Mouse (Mus musculus): ENCODE results near the gene Wdr70.
A peak's percentile ranks its signal among the peaks of the same experiment; 100 is the strongest.

Gene Wdr70

DNA sequence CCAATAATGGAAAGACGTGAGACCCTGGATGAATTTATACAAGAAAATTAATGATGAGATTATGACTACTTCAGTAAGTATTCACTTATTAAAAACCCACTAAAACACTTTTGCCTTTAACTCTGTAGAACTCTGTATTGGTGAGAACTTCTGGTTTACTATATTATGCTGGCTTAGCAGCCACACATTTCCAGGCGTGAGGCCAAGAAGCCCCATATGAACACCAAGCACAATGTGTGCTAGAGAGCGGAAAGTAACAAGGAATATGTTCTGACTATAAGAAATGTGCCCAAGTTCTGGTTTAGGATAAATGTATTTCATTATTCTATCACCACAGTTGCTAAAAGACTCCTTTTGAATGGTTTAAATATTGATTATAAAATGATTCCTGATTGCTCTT lies 68.4 kb downstream of the Wdr70 start:
- DNase-seq (ENCODE audit: low read depth, low spot score) = no peak

DNA sequence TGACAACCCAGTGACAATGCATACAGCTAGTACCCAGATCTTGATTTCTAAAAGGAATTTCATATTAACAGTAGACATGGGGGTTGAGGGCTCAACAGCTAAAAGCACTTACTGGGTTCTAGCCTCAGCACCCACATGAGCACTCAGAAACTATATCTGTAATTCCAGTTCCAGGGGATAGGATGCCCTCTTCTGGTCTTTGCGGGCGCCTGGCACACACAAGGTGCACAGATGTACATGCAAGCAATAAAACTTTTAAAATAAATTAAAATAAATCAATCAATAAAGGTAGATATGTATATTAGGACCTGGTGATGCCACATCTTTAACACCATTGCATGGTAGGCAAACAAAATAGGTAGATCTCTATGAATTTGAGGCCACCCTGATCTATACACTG lies 71.5 kb downstream of the Wdr70 start:
- no peak for DNase-seq (ENCODE audit: low read depth, low spot score)

DNA sequence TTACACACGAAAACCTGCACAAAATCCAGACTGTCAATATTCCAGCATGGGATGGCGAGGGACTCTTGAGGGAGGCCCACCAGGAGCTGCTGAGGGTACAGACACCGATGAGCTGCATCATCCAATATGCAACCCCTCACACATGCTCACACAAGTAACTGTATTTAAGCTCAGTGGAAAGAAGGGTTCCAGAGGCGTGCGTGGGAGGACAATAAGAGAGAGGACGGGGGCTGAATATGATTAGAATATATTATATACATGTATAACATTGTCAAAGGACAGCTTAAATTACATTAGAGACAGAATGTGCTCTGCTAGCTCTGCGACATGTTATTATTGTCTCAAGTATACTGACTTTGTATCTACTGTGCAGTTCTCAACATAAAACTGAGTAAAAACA lies 87.6 kb downstream of the Wdr70 start:
- DNase-seq (ENCODE audit: low read depth, low spot score) = no peak

DNA sequence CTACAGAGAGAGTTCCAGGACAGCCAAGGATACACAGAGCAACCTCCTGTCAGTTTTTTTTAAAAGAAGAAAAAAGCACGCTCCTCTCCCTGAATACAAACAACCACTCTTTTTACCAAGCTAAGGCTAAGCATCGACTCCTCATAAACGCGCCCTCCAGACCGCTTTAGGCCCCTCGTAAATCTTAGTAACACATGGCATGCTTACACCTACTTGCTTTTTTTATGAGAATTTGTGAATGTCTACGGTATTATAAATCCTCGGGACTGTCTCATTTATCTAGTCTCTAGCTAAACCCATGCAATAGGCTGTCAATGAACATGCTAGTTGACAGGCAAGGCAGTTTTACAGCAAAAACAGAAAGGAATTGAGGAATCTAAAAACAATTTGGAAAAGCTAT lies 91.6 kb downstream of the Wdr70 start:
- no peak for DNase-seq (ENCODE audit: low read depth, low spot score)

DNA sequence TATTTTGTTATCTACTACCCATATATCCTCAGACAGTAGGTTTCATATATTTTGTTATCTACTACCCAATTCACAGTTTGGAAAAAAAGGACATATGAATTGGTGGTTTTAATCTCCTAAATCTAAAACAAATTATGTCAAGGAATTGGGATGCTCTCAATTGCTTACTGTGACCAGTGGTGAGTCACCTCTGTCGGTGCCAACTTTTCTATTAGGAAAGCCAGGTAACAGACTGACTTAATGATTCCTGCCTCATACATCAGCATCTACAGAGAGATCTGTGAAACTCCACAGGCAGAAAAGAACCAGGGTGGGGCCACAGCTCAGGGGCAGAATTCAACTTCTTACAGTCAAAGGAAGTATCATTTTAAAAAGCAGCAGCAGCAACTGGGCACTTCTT lies 93.0 kb downstream of the Wdr70 start:
- no peak for DNase-seq (ENCODE audit: low read depth, low spot score)

DNA sequence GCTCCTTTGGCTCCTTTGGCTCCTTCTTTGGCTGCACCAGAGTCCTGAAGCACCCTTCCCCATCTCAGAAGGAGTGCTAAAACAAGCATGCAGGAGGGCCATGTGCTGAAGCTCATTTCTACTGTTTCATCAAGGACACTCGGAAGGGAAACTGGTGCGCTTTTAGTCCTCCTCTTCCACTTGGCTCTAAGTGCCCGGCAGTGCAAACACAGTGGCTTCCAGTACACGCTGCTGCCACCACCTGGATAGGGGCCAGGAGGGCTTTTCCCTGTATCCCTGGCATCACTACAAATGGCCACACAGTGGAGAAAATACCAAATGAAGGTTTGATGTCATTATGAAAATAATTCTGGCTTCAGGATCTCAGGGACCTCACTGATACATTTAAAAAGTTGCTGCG lies 93.5 kb downstream of the Wdr70 start:
- DNase-seq (ENCODE audit: low read depth, low spot score) = no peak

DNA sequence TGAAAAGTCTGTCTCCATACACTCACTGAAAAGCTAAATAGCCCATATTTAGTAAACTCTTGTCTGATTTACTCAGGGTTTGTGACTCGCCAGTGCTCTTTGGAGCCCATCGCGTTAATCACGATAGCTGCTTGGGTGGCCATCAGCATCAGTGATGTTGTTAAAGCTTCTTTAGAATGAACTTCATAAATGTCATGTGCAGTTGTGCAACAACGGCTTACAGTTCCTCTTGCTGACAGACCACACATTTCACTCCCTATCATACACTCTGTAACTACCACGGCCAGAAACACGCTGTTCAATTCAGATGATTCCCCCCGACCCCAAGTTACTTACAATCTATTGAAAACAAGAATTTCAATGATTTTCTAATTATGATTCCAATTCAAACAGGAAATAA lies 95.2 kb downstream of the Wdr70 start:
- DNase-seq (ENCODE audit: low read depth, low spot score) = no peak

DNA sequence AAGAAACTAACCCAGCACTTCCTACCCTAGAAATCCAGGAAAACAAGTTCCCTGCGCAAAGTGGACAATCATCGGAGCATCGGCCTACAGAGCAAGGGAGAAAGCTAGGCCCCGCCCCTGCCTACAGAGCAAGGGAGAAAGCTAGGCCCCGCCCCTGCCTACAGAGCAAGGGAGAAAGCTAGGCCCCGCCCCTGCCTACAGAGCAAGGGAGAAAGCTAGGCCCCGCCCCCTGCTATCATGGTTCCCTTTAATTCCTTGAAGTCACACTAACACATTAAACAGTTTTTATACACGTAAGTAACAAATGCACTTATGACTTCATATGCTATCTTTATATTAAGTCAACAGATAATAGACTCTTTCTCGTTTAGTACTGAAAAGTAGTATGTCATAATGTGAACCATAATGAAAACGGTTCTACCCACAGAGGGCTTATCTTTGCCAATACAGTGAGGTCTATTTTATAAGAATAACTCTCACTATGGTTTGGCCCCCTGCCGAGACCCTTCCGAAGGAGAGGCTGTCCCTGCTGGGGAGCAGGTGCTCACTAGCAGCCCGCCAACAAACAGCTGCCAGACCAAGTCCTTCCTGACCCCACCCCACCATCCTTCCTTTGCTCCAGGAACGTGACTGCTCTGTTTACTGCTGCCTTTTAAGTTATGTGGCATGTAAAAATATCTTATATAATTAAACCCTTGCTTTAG lies 100.0 kb downstream of the Wdr70 start:
- no peak for DNase-seq (ENCODE audit: low read depth, low spot score)

DNA sequence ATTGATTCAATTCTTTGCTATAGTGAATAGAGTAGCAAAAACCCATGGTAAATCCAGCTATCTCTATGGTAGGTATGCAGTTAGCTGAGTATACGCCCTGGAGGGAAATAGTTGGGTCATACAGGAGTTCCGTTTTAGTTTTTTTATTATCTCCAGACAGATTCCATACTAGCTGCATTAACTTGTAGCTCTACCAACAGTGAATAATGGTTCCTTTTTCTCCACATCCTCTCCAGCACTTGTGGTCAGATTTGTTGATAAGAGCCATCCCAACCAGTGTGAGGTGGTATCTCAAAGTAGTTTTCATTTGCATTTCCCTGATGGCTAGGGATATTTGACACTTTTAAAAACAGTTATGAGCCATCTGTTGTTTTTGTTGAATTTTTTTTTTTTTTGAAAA lies 100.9 kb downstream of the Wdr70 start:
- DNase-seq (ENCODE audit: low read depth, low spot score) = no peak

DNA sequence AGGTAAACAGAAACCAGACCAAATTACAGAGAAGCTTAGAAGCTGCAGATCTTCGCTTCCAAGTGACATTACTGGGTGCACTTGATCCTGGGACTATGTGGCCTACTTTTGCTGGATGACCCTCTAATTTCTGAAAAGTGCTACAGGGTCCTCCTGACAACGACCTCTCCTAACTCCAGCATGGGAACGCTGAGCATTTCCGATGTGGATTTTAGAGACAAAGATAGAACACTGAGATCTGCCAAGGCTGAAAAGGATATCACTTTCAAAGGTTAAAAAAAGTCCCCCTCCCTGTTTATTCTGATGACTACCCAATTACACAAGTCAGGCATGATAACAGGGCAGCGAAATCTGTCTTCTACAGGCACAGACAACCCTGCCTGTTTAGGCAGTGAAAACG lies 105.3 kb downstream of the Wdr70 start:
- no peak for DNase-seq (ENCODE audit: low read depth, low spot score)

DNA sequence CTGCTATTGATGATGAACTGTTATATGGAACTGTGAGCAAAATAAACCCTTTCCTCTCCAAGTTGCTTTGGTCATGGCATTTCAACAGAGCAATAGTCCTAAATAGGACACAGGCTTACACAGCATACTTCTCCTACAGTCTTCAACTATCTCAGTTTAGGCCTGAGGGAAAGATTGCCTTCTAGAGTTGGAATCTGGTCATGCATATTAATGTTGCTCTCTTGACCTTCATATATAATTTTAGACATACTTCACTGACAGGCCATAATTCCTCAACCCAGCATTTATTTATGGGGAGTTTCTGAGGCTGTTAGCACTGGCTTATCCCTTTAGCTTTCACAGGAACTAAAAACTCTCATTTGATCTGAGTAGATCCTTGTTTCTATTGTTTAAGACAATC lies 108.9 kb downstream of the Wdr70 start:
- no peak for DNase-seq (ENCODE audit: low read depth, low spot score)

DNA sequence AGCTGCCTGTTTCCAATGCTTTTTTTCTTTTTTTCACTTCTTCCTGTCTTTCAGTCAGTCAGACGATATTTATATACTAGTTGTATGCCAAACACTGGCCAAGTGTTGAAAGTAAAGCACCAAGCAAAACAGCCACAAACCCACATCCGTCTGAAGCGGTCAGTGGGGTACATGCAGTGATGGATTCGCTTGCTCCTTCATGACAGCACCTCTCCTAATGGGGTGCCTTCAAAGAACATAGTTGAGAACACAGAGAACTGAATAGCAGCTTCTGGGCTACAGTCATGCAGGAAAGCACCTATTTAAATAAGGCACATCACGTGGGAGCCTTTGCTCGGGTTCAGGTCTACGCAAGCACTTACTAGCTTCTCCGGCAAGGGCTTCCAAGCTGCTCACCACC lies 111.6 kb downstream of the Wdr70 start:
- DNase-seq (ENCODE audit: low read depth, low spot score) = no peak

DNA sequence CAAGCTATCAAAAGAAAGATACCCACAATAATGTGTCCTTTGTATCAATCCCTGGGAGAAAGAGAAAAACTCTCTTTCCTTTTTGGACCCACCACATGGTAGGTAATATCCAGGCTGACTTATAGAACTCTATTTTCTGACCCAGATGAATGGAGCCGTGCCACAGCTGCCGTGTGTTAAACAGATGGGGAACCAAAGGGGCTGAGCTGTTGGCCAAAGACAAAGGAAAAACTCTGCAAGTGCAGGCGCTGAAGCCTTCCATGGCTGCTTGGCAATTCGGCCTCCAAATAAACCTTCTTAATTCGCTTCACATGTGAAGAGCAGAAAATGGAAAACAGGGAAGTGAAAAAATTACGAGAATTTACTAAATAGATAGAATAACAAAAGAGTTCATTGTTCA lies 112.7 kb downstream of the Wdr70 start:
- no peak for DNase-seq (ENCODE audit: low read depth, low spot score)

DNA sequence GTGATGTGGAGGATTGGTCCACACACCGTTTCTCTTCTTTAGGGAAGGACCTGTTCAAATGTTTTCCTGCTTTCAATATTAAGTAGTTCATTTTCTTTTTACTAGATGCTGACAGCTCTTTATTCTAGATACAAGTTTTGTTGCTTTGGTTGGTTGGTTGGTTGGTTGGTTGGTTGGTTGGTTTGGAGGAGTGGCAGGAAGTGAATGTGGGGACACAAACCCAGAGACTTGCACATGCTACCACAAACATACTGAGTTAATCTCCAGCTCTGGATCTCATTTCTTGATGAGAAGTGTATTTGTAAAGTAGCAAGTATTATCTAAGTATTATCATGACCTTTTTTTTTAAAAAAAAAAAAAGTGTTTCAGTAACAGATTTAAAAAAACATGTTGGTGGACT lies 120.4 kb downstream of the Wdr70 start:
- no peak for DNase-seq (ENCODE audit: low read depth, low spot score)

DNA sequence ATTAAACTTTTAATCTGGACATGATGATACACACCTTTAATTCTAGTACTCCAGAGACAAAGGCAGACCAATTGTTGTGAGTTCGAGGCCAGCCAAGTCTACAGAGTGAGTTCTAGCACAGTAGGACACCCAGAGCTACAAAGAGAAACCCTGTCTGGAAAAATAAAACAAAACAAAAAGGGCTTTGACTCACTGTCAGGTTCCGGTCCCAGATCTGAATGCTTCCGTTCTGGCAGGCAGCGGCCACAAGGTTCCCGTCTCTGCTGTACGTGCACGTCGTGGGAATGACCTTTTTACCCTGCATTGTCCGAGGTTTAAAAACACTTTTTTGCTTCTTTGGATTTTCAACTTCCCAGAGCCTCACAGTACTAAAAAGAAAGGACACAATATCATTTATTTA lies 122.2 kb downstream of the Wdr70 start:
- DNase-seq (ENCODE audit: low read depth, low spot score) = no peak

DNA sequence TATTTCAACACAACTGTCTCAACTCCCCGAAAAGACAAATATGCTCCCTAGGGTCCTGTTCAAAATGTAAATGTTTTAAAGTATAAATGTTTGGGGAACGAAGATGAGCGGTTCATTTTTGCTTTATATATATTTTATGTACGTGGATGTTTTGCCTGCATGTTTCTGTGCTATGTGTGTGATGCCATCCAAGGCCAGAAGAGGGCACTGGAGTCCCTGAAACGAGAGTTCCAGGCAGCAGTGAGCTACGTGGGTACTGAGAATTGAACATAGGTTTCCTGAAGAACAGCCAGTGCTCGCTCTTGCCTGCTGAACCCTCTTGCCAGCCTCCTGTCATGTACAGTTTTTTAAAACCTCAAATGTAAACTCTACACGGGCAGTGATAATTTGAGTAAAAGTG lies 124.6 kb downstream of the Wdr70 start:
- peak; percentile 38 for DNase-seq (ENCODE audit: low read depth, low spot score)

DNA sequence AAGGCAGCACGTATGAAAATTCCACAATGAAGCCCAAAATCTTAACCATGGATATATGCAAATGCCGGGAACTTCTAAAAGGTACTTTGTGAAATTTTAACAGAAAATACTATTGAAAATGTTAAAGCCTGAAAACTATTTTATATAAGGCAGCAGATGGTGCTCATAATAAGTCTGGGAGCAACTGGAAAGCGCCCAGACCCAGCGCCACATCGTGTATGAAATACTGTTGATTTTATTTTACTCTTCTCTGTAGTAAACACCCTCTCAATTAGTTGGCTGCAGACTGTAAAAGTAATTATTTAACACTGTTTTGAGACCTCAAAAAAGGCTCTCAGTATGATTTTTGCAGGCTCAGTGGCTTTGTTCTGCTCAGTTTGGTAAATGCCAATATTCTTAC lies 126.5 kb downstream of the Wdr70 start:
- DNase-seq (ENCODE audit: low read depth, low spot score) = no peak

DNA sequence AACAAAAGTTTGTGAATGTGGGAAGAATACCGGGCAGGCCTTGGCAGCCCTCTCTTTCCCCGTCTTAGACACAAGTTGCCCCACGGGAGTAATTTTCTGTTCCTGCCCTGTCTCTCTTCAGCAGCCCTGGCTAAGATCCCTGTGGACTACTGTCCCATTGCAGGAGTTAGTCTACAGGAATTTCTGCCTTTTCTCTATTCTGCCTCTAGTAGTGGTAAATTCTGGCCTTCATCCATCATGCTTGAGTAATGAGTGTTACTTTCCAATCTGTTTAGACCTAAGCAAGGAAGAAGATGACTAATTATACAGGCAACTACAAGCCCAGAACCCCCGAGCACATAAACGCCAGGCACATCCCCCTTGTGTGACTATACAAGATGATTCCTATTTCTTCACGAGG lies 136.2 kb downstream of the Wdr70 start:
- no peak for DNase-seq (ENCODE audit: low read depth, low spot score)

DNA sequence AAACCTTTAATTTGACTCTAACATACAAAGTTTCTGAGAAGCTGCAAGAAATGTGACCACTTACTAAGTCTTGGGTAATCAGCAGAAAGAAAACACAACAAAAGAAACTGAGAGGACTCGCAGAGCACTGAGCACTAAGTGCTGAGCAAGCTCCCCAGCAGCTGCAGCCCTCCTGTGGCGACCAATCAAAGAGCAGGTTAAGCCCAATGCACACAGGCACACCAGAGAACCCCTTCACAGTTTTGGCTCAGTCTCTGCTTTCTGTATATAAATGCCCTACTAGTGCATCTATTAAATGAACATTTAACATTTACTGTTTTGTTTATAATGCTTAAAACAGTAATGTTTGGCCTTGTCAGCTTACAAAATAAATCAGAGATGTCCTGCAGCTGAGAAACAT lies 137.5 kb downstream of the Wdr70 start:
- no peak for DNase-seq (ENCODE audit: low read depth, low spot score)

DNA sequence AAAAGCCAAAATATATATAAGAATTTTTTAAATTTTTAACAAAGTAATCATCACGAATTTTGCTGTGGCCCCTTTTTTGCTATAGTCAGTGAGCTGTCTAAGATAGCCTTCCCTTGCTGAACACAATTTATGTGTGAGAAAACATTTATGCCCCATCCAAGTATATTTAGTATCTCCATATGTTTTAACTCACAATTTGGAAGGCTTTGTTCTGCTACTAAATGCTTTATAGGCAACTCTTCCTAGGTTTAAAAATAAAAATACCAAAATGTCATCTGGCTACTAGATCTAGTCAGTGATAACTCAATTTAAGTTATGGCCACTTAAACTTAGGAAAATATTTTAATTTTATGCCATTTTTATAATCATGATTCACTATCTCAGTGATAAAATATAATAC lies 142.1 kb downstream of the Wdr70 start:
- no peak for DNase-seq (ENCODE audit: low read depth, low spot score)

DNA sequence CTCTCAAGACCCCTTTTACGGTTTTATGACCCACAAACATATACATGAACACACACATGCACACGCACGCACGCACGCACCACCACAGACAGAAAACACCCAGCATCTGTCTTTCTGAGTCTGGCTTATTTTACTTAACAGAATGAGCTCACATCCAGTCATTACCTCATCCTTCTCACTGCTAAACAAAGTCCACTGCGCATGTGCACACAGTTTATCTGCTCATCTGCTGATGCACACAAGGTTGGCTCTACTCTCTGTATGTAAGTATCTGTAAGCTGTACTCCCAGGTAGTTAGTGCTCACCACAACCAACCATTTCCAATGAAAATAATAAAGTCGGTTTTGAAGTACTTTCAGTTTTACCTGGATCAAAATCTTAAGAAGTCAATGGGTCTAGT lies 148.4 kb downstream of the Wdr70 start:
- no peak for DNase-seq (ENCODE audit: low read depth, low spot score)

DNA sequence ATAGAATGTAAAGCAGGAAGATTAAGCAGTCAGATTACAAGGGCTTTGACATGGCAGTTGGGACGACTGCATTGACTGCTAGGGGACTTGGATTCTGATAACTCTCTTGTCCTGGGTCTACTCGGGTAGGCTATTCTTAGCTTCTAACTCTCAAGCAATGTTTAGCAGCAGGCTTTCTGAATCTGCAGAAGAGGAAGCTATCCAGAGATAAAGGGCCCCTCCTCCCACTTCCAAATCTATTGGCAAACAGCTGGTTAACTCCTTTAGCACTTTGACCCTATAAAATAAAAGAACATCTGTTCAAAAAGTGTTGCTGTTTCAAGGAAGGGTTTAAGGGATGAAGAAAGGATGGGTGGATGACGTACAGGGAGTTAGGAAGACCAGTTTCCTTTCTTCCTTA lies 157.3 kb downstream of the Wdr70 start:
- DNase-seq (ENCODE audit: low read depth, low spot score) = no peak

DNA sequence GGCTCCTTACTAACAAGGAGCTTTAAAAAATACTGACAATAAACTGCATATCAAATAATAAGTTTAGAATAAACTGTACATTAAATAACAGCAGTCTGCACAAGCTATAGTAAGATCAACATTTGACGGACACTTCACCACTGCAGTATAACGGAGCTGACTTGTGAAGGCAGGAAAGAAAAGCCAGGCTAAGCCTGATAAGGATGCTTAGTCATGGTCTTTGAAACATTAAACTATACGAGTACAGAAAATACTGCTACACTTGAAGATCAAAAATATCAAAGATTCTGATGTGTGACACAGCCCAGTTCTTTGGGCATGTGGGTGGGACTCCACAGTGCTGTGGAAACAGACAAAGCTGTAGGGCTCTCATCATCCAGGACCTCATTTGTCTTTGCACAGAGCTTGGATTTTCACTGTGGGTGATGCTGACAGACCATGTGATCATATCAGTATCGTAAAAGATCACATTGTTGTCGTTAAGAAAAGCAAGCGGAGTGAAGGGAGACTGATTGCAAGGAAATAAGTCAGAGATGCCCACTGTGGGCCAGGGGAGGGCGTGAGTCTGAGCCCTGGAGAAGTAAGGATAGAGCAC lies 163.3 kb downstream of the Wdr70 start:
- DNase-seq (ENCODE audit: low read depth, low spot score) = no peak

DNA sequence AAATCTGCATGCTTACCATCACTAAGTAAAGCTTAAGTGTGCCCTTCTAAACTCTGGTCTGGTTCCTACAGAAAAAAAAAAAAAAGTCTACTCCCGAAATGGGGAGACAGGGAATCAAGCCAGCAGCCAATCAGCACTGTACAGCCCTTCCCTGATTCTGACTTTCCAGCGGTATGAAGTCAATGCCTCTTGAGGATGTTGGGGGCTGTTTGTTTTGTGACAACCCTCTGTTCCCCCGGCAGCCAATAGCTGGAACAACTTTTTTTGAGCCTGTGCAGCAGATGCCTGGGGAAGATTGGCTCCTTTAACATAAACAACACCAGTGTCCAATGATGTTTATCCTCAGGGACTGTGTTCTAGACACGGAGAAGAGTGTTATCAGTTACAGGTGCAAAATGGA lies 164.4 kb downstream of the Wdr70 start:
- no peak for DNase-seq (ENCODE audit: low read depth, low spot score)
